Mouse (Mus musculus) embryonic fibroblast, embryonic 13.5 days (primary cell): ENCODE measurements around the gene Jmjd1c.

Source experiments
- CTCF ChIP-seq: IDR thresholded peaks from 2 replicates; pipeline ENCODE4 v1.5.1; 2011; ENCODE audit warnings: mild to moderate bottlenecking, control low read depth, low read length, moderate library complexity, borderline replicate concordance; ENCODE audit not compliant: insufficient read depth
- POLR2A ChIP-seq: IDR thresholded peaks from 2 replicates; pipeline ENCODE4 v1.6.1; 2011; ENCODE audit warnings: low read depth, mild to moderate bottlenecking, control low read depth, low read length, moderate library complexity

- TF ChIP-seq CTCF (no peak), POLR2A (no peak)
Observed at GRCm38 (mm10) chr10:67094922-67095321, 1.0 kb upstream of the Jmjd1c start.
